ENCODE assay signal across 8 mouse cellular contexts in the genomic region with DNA sequence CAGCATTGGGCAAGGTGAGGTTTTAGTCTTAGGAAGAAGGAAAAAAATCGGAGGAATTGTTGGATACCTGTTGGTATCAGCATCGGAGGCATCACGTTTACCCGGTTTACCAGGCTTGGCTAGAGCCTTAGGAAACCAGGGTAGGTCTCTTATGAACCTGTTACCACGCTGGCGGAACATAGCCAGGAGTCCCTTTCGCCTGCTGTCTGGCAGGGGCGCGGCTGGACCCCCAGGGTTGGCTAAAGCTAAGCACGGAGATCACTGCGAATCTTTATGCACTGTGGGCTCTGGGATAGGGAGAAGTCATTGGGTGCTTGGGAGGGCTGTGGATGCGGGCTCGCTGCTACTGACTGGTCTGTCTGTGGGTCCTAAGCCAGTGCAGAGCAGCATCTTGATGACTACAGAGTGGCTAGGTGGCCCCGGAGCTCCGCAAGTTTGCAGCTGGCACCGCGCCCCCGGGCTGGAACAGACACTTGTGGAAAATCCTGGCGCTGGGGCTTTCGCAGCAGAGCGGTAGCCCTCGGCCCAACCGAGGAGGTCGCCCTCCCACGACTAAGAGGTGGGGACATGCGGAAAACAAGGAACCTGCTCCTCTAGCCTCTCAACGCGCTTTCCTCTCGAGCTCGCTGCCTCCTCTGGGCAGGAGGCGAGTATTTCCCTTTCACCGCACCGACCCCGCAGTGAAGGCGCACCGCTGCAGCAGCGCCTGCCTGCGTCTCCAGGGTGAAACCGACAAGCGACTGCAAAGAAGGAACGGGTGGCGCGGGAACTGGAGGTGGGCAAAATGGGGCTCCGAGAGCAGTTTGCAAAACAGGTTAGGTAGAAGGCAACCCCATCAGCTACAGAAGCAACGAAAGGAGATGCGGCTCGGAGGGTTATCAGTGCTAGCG. TPM values are rescaled to one million over a fixed set of nuclear protein-coding genes. Genes with fewer than 3 reads are reported as not detected.
DNase-seq lines count a peak whose midpoint lies in the region; ATAC-seq lines count a peak whose summit lies in the region.

No protein-coding gene starts in this region.

- peaks cover 23% of the 10 kb centered on the region for H3K4me1 ChIP-seq in kidney, embryonic 15.5 days
- peaks cover 12% of the 10 kb centered on the region for H3K4me1 ChIP-seq in midbrain, embryonic 16.5 days (ENCODE audit: control insufficient read depth, insufficient read depth, low read length)

- DNase-seq in kidney, adult 9 months, result no peak
- DNase-seq in cerebellum, adult 9-10 months, result peak; percentile 76
- DNase-seq in layer of hippocampus, postnatal 10 days (ENCODE audit: low spot score in 2 of 2), result peak; percentile 57 to 65
- no peak for DNase-seq in T-cell, adult 2 months (ENCODE audit: low spot score)
- DNase-seq in thymus, postnatal 10 days (ENCODE audit: low spot score in 2 of 2), result no peak

- no peaks in the 10 kb centered on the region for H3K36me3 ChIP-seq in kidney, embryonic 15.5 days
- no peaks in the 10 kb centered on the region for H3K36me3 ChIP-seq in midbrain, embryonic 16.5 days (ENCODE audit: control insufficient read depth, insufficient read depth, low read length)

- no peak for ATAC-seq in kidney, embryonic 15.5 days (replicated peaks; ENCODE audit: low FRiP score)
- peak; percentile 43 for ATAC-seq in frontal cortex, adult (ENCODE audit: low TSS enrichment)
- ATAC-seq in midbrain, embryonic 16.5 days, result peak; percentile 57

- H3K27ac ChIP-seq in kidney, embryonic 15.5 days, result no peak overlapping the region
- H3K27ac ChIP-seq in midbrain, embryonic 16.5 days (ENCODE audit: low read length), result peak overlapping the region; percentile 83

- peaks cover 83% of the 10 kb centered on the region for H3K27me3 ChIP-seq in kidney, embryonic 15.5 days
- H3K27me3 ChIP-seq in midbrain, embryonic 16.5 days (ENCODE audit: control insufficient read depth, insufficient read depth, low read depth, low read length), result no peaks in the 10 kb centered on the region

- H3K4me2 ChIP-seq in kidney, embryonic 15.5 days, result peak overlapping the region; percentile 81
- H3K4me2 ChIP-seq in midbrain, embryonic 16.5 days (ENCODE audit: low read length), result peak overlapping the region; percentile 77

- no peaks in the 10 kb centered on the region for H3K9me3 ChIP-seq in kidney, embryonic 15.5 days (replicated peaks)
- no peaks in the 10 kb centered on the region for H3K9me3 ChIP-seq in midbrain, embryonic 16.5 days (replicated peaks; ENCODE audit: control insufficient read depth, low read length, poor library complexity, severe bottlenecking)

- H3K9ac ChIP-seq in kidney, embryonic 15.5 days, result no peak overlapping the region
- peak overlapping the region; percentile 81 for H3K9ac ChIP-seq in midbrain, embryonic 16.5 days (ENCODE audit: low read depth, low read length)

- 2% methylated on average over 48 of the region's 48 CpGs for WGBS in kidney, embryonic 15.5 days
- under 1% methylated on average over 47 of the region's 48 CpGs for WGBS in midbrain, embryonic 16.5 days

- H3K4me3 ChIP-seq in kidney, embryonic 15.5 days (replicated peaks), result peak overlapping the region; percentile 48
- peak overlapping the region; percentile 66 for H3K4me3 ChIP-seq in midbrain, embryonic 16.5 days (ENCODE audit: low read depth, low read length)

RNA-seq across cellular contexts. Expression of a gene that starts 0.9 kb away (rescaled TPM):
- polyA plus RNA-seq in kidney, embryonic 15.5 days (2015; fragmentation: Nextera tagmentation; extraction: Ambion mirVana), result 0.82 and 1.5 TPM in 2 replicates
- 100 to 1,000 TPM; 108 to 112 TPM for total RNA-seq in layer of hippocampus, postnatal 10 days (2021)
- 64.4 and 76.2 TPM in 2 replicates for polyA plus RNA-seq in midbrain, embryonic 16.5 days (2015; fragmentation: Nextera tagmentation; extraction: Ambion mirVana)

Comparison
In these comparisons a context has a peak if more than half of its experiments do, and no peak if none do; other contexts are left out.
1. DNase-seq: peak in cerebellum, adult 9-10 months (single experiment) and layer of hippocampus, postnatal 10 days (2 of 2); none in kidney, adult 9 months (single experiment), T-cell, adult 2 months (single experiment) and thymus, postnatal 10 days (0 of 2).
2. RNA of a gene that starts 0.9 kb away (polyA plus RNA-seq): 64.4 to 76.2 TPM in midbrain, embryonic 16.5 days; 0.82 to 1.5 TPM in kidney, embryonic 15.5 days; every median in the first group is over 10 times any median in the second.